Mouse (Mus musculus): ENCODE results near the gene Kcnq5.
A peak's percentile ranks its signal among the peaks of the same experiment; 100 is the strongest.
"Not testable (repeated sequence)": the region's sequence is repeated elsewhere in the genome, so short reads cannot be mapped to it uniquely, and the experiment has no call there.

Gene Kcnq5

GRCm38 (mm10) chr1:21838534-21838933 lies 123.2 kb downstream of the Kcnq5 start:
- no peak for DNase-seq (ENCODE audit: low spot score in 2 of 2)

DNA sequence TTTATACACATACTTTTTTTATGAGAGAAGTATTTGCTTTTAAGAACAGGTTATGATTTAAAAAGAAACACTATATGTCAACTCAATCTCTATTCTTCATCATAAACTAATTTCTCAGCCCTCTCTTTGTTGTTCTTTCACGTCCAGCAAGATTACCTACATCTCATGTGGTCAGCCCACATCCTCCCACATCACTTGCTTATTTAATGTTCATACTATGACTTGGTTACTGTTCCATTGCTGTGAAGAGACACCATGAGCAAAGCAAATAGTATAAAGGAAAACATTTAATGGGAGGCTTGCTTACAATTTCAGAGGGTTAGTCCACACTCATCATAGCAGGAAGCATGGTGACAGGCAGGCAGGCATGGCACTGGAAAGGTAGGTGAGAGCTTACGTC lies 124.4 kb downstream of the Kcnq5 start:
- DNase-seq (ENCODE audit: low spot score in 2 of 2), result no peak

DNA sequence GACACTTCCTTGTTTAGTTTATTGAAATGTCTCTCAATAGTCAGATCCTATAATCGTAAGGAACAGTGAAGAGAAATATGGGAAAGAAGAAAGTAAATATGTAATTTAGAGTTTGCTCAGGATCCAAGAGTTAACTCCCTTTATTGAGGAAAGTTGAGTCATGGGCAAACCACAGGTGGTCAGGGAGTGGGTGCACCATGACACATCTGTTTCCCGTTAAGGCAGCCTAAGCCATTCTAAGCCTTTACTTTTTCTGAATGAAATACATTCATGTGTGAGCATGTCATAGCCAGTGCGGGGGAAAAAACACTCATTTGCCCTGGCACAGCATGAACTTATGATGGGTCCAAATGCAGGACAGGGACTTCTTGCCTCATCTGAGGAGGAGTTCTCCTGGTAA lies 125.4 kb downstream of the Kcnq5 start:
- no peak for DNase-seq (ENCODE audit: low spot score in 2 of 2)

DNA sequence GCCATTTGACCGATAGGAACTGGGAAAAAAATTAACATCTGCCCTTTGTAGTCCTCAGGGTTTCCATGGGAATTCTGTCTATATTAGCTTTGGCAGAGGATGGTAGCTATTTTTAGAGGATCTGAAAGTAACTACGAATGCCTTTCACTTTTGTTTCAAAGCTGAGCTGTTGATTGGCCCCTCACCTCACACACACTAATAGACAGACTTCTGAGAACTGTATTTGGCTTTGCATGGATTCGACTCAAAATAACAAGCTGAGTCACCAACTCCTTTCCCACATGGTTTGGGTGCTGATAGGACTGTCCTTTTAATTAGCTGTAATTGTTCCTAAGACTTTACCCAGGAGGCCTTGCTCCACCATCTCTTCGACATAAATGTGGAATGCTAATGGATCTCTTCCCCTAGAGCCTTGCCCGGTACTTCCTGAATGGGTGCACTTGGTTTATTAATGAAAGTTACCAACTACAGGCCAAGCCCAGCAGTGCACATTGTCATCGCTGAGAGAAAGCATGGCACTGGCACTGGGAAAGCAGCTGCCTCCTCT lies 131.8 kb downstream of the Kcnq5 start:
- DNase-seq (ENCODE audit: low spot score in 2 of 2), result no peak

DNA sequence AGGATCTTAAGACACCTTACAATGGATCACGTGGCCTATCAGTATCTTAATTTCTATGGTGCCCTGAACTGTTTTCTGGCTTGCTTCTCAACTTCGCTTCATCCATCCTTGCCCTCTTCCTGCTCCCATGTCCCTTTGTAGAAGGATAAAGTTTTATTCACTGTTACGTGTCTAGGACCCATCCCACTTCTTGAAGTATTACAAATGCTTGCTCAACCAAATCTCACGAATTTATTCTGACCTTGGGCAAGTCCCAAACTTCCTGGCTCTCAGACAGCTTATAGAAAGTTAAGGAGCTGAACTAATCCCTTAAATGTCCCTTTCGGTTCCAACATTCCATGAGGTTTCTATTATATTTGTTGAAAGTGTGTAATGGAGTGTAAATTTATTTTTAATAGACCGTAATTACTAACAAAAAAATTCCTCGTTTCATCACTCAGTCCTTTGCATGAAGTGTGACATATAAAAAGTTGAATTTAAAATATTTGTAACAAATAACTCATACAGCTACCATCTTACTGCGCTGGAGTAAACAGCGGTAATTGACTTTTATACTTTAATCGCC lies 141.6 kb downstream of the Kcnq5 start:
- DNase-seq (ENCODE audit: low spot score in 2 of 2), result no peak

- DNase-seq (ENCODE audit: low spot score in 2 of 2), result no peak
Measured at GRCm38 (mm10) chr1:21805064-21805463, 156.7 kb downstream of the Kcnq5 start.

DNA sequence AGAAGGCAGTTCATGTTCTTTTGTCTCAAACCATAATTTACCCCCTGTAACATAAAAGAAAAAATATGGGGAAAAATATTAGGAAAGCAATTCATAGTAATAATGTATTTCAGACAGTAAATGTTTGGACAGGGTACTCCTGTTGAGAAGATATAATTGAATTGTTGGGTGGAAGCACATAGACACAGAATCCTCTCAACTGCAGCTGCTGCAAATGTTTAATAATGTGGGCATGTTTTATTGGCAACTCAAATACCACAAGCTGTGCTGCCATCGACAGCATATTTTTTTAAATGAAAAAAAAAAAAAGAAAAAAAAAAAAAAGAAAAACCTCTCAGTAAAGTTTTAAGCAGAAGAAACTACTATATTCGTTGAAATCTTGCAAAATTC lies 157.3 kb downstream of the Kcnq5 start:
- DNase-seq (ENCODE audit: low spot score in 2 of 2), result no peak

DNA sequence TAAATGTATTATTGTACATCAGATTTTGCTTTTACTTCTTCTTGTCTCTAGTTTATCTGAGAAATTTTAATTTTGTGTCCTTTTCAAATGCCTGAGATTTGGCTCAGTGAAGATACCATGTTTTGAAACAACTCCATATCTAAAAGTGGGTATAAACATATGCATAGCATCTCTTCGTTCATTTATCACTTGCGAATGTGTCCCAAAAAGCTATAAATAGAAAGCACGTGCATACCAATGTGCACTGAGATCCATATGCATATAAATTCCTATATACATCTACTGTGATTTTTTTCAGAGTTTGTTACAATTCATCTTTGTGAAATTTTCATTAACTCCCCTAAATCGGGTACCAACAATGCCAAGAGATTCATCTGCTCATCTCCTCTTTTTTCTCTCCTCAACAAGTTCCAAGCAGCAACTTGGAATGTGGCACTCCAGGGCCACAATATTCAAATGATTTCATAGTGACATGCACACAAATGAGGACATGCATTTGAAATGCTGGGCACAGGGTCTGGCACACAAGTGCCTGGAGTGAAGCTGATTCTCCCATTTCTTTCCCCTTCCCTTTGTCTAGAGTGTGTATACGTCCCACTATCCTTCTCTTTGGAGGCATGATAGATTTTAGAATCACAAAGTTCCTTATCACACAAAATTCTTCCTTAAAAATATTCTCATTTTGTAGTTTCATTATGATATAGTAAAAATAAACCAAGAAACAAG lies 157.8 kb downstream of the Kcnq5 start:
- no peak for DNase-seq (ENCODE audit: low spot score in 2 of 2)

DNA sequence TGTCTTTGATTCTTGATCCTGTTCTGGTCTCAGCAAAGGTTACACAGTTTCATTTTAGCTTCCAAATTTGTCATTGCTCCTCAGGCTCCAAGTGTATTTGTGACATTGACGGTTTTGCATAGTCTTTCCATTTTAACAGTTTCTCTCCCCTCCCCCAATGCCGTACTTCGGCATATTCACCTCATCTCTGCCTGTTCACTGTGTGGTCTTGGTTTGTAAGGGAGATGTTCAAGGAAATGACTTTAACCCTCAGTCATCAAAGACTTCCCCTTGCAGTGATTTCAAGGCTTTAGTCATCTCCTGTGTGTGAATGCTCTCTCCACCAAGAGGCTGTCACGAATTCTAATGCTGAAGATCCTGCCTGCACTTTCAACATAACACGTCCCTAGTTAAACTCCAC lies 181.0 kb downstream of the Kcnq5 start:
- DNase-seq (ENCODE audit: low spot score in 2 of 2), result no peak

DNA sequence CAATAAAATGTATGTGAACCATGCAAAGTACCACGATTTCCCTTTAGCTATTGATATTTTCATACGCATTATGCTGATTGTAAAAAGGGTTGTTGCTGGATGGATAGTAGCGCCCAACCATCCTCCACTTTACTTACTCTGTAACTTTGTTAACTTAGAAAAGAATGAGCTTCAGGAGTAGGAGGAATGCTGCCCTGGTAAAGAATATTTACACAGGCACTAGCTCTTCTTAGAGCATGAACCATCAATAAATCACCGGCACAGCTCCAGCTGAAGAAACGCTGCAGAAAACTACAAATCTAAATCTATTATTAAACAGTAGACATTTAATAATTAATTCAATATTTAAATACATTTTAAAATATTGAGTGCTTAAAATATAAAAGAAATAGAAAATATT lies 184.2 kb downstream of the Kcnq5 start:
- DNase-seq (ENCODE audit: low spot score in 2 of 2), result no peak

DNA sequence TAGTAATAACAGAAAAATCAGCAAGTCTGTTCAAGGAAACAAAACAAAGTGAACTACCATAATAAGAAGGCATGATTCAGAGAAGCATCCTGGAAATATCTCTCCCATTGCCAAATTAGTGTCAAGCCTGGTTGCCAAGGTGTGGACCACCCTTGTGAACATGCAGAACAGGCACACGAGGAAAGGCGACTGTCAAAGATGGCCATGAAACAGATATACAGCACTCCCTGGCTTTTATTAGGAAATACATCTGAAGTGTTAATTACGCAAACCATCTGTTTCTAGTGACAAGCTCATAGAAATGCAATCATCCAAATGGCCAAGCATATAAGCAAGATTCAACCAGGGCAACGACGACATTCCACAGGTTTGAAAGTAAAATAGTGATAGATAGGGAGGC lies 187.8 kb downstream of the Kcnq5 start:
- no peak for DNase-seq (ENCODE audit: low spot score in 2 of 2)

GRCm38 (mm10) chr1:21770494-21770893 lies 191.2 kb downstream of the Kcnq5 start:
- DNase-seq (ENCODE audit: low spot score in 2 of 2), result no peak

GRCm38 (mm10) chr1:21749297-21749696 lies 212.4 kb downstream of the Kcnq5 start:
- no peak for DNase-seq (ENCODE audit: low spot score in 2 of 2)

DNA sequence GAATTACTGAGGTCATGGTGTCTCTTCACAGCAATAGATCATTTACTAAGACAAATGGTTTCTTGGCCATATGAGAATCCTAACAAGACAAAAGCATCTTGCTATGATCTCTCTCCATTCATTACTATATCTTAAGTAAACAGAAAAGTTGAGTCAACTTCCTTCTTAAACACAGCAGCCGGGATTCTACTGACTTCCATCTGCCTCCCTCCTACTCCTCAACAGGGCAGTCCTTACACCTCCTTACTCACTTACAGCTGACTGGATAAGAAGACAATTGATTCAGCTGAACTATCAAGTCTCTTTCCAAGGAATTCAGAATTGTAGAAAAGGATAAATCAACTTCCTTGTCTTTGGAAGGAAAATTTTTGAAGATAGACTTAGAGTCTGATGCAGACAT lies 232.6 kb downstream of the Kcnq5 start:
- no peak for DNase-seq (ENCODE audit: low spot score in 2 of 2)

- not testable (repeated sequence) for DNase-seq (ENCODE audit: low spot score in 2 of 2)
Measured at GRCm38 (mm10) chr1:21723231-21723630, 238.5 kb downstream of the Kcnq5 start.

DNA sequence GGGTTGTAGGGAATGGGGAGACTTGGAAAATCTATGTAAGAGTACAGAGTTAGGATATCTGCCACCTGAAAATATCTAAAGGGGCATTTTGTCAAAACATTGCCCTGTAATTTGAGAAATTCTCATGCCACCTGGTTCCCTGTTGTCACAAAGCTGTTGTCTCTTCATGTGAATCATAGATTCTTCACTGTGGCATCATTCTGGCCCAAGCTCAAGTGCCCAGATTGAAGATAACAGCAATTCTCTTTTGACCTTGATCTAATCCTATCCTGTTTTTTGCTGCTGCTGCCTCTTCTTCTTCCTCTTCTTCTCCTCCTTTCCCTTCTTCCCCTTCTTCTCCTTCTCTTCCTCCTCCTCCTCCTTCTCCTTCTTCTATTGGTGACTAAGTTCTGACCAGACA lies 240.5 kb downstream of the Kcnq5 start:
- DNase-seq (ENCODE audit: low spot score in 2 of 2), result no peak

DNA sequence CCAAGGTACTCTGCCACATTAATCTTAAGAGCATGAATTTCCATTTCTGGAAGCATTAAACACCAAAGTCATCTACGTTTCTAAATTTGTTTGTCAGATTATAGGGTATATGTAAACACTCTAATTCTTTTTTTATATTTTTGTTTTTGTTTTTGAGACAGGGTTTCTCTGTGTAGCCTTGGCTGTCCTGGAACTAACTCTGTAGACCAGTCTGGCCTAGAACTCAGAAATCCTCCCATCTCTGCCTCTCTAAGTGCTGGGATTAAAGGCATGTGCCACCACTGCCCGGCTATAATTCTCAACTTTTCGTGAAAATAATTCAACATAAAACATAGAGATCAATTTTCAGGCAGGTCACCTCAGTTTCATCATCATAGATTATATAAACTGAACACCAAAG lies 246.9 kb downstream of the Kcnq5 start:
- DNase-seq (ENCODE audit: low spot score in 2 of 2), result peak in 1 of 2 experiments; percentile 11

DNA sequence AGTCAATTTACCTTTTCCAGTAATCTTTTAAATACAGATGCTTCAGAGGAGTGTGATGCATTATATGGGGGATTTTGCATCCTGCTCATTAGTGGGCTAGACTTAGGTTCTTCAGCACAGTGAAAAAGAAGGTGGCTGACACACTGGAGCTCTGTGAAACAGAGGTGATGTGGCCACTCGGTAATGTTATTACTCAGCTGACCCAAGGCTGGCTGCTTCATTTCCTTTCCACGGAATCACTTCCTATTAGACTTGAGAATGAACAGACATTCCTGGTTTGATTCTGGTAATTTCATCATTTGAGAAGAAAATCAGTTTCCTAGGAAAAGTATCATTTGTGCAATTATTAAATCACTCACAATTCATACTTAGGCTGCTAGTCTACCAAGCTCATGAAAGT lies 249.0 kb downstream of the Kcnq5 start:
- DNase-seq (ENCODE audit: low spot score in 2 of 2), result no peak

GRCm38 (mm10) chr1:21690458-21690857 lies 271.3 kb downstream of the Kcnq5 start:
- DNase-seq (ENCODE audit: low spot score in 2 of 2), result no peak

GRCm38 (mm10) chr1:21688918-21689317 lies 272.8 kb downstream of the Kcnq5 start:
- DNase-seq (ENCODE audit: low spot score in 2 of 2), result no peak

DNA sequence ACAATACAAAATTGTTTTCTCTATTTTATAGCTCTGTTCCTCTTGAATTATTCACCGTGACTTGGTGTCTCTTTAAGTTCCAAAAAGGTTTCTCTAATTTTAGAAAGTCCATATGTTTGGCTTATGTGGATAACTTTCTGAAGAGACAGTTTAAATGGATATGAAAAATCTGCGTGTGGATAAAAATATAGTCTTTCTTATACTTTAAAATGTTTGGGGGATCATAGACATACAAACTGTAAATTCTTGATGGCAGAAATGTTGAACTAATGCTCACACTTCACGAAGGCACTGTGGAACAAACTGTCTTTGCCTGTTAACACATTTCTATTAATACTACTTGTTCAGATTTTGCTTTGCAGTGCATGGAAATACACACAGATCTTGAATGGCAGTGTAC lies 277.3 kb downstream of the Kcnq5 start:
- no peak for DNase-seq (ENCODE audit: low spot score in 2 of 2)

- DNase-seq (ENCODE audit: low spot score in 2 of 2), result no peak
Measured at GRCm38 (mm10) chr1:21676805-21677204, 284.9 kb downstream of the Kcnq5 start.

GRCm38 (mm10) chr1:21660840-21661239 lies 300.9 kb downstream of the Kcnq5 start:
- no peak for DNase-seq (ENCODE audit: low spot score in 2 of 2)

GRCm38 (mm10) chr1:21650820-21651219 lies 310.9 kb downstream of the Kcnq5 start:
- DNase-seq (ENCODE audit: low spot score in 2 of 2), result no peak

Data from thymus, postnatal 10 days (tissue).